Mouse (Mus musculus): ENCODE data around the gene Rnf224.

Rnf224 gene

GRCm38 (mm10) chr2:25194486-25195171 is 42.0 kb downstream of the Rnf224 start:
- peak; percentile 67 for DNase-seq (ENCODE audit: low read depth)

DNA sequence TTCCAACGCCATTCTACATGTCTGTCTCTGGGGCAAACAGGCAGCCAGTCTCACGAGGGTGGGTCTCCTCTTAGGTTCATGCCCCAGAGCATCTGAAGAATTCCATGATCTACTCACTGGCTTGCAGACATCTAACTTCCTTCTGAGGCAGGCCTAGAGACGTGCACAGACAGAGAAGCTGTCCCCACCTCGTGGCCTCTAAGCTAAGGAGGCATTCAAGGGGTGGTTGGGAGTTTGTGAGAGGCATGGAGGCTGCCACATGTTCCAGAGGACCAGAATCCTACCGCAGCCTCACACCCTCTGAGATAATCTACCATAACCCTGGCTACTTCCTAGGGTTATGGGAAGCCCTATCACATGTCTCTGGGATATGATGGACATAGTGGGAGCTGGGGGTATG is 42.6 kb downstream of the Rnf224 start:
- no peak for DNase-seq (ENCODE audit: low read depth)

- peak; percentile 94 for DNase-seq (ENCODE audit: low read depth)
Measured at GRCm38 (mm10) chr2:25193330-25193770, 43.2 kb downstream of the Rnf224 start.

DNA sequence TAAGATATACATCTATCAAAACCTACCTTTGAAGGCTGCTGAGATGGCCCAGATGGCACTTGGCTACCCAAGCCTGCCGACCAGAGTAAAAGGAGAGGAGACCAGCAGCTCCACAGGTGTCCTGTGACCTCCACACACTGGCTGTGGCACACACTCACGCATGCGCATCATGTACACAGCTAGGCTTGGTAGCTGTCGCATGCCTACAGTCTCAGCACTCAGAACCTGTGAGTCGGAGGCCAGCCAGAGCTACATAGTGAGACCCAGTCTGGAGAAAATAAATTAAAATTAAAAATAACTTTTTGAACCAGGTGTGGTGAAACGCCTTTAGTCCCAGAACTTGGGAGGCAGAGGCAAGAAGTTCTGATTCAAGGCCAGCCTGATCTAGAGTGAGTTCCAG is 48.7 kb downstream of the Rnf224 start:
- no peak for DNase-seq (ENCODE audit: low read depth)

- no peak for DNase-seq (ENCODE audit: low read depth)
Measured at GRCm38 (mm10) chr2:25186575-25186930, 50.0 kb downstream of the Rnf224 start.

DNA sequence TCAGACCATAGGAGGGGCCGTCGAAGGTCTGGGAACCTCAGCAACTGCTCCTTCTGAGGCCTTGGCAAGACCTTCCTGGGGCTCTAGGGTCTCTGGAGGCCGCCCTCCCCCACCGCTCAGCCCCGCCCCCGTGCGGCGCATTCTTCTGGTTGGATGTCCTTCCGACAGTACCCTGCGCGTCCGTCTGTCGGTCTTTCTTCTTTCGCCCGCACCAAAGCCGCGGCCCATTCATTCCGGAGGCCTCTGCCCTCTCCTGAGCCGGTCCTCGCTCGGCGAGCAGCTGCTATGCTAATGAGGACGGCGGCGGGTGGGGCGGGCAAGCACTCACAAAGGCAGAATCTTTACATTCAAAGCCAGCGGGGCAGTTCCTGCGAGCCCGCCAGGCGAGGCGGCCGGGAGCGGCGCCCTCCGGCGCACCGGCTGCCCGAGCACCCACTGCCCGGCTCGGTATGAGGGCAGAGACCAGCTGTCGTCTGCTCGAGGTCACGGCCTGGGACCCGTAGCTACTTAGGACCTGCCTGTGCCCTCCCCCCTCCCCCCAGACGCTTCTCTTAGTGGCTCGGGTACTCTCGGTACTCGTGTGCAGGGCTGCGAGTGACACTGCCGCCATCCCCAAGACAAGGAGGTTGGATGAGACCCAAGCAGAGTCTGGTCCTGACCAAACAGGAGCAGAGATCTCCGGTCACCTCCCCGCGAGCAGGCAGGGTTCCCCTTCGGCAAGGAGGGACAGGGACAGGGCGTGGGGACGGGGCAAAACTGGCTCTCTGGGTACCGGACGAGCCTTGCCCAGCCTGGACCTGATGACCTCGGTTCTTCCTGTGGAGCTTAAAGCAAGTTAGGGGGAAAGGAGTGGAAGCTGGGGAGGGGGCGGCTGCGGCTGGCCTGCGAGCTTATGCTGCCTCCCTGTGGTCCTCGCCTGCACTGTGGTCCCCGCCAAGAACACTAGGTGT is 50.7 kb downstream of the Rnf224 start:
- peak; percentile 80 for DNase-seq (ENCODE audit: low read depth)

GRCm38 (mm10) chr2:25184496-25184895 is 52.1 kb downstream of the Rnf224 start:
- no peak for DNase-seq (ENCODE audit: low read depth)
